Mouse (Mus musculus) ES-CJ7 (cell line): ENCODE measurements around the gene Rnpepl1.

Experiments
- DNase-seq: peaks from one replicate; pipeline ENCODE4 v3.0.0; 2011; ENCODE audit warnings: low read depth, low spot score

Rnpepl1 gene

DNA sequence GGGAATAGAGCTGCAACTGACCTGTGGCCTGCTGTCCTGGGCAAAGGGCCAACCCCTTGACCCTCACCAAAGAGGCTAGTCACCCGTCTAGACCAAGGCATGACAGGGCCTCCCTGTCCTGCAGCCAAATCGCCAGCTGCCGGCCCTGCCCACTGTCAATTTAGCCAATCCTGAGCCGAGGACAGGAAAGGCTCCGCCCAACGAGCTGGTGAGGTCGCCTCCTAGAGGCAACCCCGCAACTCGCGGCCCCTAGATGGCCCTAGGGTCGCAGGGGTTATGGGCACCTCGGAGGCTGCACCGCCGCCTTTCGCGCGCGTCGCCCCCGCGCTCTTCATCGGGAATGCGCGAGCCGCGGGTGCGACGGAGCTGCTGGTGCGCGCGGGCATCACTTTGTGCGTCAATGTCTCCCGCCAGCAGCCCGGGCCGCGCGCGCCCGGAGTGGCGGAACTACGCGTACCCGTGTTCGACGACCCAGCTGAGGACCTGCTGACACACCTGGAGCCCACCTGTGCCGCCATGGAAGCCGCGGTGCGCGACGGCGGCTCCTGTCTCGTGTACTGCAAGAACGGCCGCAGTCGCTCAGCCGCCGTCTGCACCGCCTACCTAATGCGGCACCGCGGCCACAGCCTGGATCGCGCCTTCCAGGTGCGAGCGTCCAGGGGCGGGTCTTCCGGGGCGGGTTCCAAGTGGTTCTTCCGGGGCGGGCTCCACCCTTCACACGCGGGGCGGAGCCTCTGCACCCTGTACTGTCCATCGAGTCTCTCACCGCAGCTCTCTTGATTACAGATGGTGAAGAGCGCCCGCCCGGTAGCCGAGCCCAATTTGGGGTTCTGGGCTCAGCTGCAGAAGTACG lies 3.6 kb upstream of the Rnpepl1 start, which contains the start of gene Dusp28:
Gene Dusp28, plus strand, starts transcription at position 203 of the 853 bp plus-strand sequence.
- DNase-seq, result peak; percentile 90

DNA sequence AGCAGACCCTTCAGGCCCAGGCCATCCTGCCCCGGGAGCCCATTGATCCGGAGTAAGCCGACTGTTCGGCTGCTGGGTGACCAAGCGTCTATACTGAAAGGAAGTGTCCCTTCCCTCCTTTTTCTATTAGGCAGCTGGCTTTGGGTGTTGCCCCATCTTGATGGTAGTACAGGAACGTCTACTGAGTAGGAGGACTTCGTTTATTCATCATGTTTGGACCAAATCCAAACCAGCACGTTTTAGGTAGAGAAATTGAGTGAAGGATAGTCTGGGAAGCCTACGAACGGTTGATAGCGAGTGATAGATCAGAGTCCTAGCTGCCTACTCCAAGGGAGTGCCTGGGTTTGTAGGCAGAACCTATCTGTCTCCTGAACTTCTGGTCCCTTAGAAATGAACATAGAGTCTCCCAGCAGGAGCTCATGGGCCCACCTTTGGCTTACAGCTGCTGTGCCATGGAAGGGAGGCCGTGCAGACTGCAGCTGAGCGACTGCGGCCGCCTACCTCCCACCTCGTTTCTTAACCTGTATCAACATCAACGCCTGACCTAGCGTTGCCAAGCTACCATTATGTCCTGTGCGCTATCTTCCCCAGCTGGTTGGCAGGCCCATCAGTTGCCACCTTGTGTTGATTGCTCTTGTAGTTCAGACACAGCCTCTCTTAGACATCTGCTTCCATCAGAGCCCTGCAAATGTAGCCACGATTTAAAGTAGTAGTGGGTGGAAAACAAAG lies 2.8 kb upstream of the Rnpepl1 start:
- DNase-seq, result no peak

DNA sequence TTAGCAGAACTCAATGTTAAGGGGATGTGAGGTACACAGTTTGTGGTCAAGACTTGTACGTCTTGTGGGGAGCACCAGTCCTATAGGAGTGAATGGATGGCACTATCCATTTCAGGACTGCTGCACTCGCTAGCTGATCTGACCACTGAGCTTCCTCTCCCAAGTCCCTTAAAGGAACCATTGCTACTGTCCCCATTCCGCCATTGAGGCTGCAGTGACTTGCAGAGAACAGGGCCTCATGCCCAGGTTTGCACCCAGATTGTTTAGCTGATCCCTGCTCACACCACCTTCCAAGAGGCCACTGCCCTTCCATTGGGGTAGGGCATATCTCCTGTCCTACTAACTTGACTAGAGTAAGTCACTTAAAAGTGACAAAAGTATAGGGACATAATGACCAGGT lies 1.9 kb upstream of the Rnpepl1 start:
- DNase-seq, result no peak

- peak; percentile 86 for DNase-seq
Measured at GRCm38 (mm10) chr1:92909068-92909467, 1.5 kb upstream of the Rnpepl1 start.

- DNase-seq, result peak; percentile 22
Measured at GRCm38 (mm10) chr1:92910925-92911720, 540 bp downstream of the Rnpepl1 start.

DNA sequence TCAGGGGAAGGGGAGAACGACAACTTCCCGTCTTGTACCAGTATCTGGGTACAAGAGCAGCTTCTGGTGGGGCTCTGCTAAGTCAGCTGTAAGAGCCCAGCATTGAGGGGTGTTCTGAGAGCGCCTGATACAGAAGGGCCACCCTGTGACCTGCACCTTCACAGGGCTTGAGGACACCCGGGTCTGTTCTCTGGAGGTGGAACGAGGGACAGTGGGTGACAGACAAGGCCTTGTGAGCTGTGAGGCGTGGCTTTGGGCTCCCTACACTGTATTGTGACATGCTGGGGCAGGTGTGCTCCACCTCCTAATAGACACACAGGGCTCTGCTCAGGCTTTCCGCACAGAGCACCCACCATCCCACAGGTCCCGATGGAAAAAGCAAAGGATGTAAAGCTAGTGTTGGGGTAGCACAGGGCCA lies 1.1 kb downstream of the Rnpepl1 start:
- DNase-seq, result no peak

DNA sequence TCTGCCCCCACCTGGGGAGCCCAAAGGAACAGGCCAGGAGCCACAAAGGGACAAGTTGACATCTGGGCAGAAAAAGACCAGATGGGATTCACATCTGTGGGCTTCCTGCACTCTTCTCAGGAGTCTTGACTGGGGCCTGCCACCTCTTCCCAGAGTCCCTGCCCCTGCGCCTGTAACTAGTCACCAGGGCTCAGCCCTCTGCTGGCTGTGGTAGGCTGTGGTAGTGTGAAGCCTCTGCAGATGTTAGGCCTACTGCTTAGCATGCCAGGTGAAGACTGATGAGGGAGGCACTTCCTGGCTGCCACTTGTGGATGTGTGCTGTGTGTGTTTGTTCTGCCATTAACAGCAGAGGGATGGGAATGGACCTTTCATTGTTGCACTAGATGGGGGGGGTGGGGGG lies 1.7 kb downstream of the Rnpepl1 start:
- DNase-seq, result peak; percentile 48

DNA sequence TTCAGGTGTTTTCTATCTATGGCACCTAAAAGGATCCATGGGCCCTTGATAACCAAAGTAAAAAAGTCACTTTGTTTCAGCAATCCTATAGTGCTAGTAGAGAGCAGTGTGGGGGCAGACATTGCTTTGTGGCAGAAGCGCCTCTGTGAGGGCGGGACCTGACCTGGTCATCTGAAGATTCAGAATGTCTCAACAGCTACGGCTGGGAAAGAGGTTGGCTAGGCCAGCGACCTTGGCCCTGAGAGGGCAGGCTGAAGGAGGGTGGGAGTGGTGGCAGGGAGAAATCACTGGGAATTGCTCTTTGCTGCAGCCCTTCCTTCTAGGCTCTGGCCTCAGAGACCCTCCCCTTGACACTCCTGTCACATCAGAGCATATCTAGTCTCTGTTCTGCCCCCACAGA lies 3.7 kb downstream of the Rnpepl1 start:
- DNase-seq, result no peak

DNA sequence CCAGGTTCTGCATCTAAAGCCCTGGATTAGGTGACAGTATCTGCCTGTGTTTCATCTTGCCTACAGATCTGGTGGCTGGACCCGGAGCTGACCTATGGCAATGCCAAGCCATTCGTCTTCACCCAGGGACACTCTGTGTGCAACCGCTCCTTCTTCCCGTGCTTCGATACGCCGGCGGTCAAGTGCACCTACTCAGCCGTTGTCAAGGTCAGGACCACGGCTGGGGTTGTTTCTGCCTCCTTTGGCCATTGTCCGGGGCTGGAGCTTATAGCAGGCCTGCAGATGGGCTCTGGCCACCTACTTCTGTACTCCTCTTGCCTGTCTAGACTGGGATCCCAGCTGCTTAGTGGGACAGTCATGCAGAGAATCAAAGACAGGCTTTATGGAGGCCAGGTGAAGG lies 4.4 kb downstream of the Rnpepl1 start:
- no peak for DNase-seq

DNA sequence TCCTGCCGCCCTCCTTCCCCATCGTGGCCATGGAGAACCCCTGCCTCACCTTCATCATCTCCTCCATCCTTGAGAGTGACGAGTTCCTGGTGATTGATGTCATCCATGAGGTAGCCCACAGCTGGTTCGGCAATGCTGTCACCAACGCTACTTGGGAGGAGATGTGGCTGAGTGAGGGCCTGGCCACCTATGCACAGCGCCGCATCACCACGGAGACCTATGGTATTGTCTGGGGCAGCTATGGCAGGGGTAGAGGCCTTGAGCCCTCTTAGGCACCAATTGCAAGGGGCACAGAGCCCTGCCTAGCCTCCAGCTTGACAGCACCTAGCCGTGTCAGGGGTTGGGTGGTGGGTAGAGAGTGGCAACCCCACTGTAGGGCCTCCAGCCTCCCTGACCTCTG lies 6.1 kb downstream of the Rnpepl1 start:
- no peak for DNase-seq

DNA sequence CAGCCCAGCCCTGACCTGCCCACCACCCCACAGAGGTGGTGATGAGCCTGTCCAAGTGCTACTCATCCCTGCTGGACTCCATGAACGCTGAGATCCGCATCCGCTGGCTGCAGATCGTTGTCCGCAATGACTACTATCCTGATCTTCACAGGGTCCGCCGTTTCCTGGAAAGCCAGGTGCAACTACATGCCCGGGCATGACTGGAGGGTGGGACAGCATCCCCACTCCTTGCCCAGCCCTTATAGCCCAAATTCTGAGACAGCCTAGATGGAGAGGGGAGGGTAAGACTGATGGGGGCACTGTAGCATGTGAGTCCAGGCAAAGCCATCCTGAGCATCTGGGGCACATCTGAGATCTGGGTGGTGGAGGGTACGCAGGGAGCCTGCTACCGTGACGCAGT lies 8.6 kb downstream of the Rnpepl1 start:
- DNase-seq, result peak; percentile 70

DNA sequence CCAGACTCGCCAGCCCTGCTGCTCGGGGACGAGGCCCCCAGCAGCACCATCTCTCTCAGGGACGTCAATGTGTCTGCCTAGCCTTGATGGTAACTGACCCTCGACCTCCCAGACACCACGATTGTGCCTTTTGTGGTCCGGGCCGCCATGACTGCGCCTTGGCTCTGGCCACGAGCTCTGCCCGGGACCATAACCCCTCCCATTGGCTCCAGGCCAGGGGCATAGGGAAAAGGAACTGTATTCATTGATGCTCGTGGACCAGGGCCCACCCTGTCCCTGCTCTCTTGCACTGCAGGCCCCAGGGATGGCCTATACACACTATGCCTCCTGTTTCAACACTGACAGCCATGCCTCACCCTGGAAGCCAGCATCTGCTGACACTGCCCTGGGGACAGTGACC lies 9.2 kb downstream of the Rnpepl1 start:
- no peak for DNase-seq

DNA sequence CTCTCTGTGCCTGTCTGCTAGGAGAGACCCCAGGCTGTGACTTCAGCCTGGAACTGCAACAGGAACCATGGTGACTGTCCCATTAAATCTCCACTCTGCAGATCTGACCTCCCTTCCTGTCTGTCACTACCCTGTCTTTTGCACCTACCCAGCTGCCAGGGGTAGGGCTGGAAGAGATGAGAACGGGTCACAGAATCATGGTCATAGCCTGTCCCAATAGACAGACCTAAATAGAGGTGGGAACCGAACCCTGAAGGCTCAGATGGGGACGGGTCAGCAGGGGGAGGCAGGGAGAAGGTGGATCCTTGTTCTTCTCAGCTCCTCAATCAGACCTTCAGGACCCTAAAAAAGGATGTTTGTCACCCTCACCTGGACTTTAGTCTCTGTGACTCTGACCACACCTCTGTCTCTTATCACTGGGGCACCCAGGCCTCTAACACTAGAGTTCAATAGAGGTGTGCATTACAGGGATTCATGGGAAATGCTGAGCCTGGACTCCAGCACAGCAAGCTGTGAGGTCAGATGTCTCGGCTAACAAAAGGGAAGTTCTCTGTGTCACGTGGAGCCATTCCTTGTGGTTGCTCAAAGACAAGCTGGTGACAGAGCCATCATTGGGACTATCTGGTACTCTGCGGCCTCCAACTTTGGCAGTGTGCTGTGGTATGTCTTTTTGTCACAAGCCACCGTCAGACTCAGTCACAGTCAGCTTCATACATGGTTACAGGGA lies 10.1 kb downstream of the Rnpepl1 start:
- DNase-seq, result no peak

GRCm38 (mm10) chr1:92921496-92921895 lies 10.9 kb downstream of the Rnpepl1 start:
- DNase-seq, result no peak

- no peak for DNase-seq
Measured at GRCm38 (mm10) chr1:92930171-92930706, 19.7 kb downstream of the Rnpepl1 start.

DNA sequence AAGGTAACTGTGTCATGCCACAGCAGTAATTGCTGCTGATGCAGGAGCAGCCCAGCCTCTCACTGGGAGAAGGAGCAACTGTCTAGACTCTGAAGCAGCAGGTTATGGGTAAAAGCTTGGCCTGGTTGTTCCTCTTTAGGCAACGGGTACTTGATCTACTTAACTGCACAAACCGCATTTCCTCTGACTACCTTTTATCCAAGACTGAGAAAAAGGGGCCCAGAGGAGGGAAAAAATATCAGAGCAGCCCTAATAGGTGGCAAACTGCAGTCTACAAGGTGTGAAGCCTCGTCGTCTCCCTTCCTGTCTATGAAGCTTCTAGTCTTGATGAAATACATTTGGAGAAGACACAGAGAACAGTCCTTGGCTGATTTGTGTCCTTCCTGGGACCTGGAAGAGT lies 23.0 kb downstream of the Rnpepl1 start:
- no peak for DNase-seq

DNA sequence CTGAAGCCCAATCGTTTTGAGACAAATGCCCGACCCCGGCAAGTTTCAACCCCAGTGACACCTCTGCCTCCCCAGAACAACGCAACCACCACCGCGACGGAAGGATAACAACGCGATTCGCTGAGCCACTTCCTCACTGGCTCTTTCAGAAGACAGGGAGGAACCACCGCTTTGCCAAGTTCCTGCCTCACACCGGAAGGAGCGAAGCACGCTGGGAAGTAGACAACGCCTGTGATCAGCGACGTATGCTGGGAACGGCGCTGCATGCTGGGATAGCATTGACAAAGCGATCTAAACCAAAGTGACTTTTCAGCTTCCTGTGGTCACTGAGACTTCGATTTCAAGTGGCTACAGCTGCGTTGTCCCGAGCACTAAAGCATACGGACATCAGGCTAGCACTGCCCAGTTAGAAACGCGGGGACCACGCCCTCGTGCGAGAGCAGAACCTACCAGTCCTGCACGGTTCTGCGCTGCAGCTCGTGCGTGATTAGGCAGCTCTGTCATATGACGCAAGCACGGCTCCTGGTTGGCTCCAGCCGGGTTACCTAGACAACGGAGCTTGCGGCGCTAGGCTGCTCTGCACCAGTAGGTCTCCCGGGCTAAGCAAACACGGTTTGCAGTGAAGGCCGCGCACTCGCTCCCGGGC lies 23.7 kb downstream of the Rnpepl1 start, which contains the start of gene Capn10:
Gene Capn10, plus strand, starts transcription at position 195 of the 646 bp plus-strand sequence.
- DNase-seq, result peak; percentile 99

- no peak for DNase-seq
Measured at GRCm38 (mm10) chr1:92935054-92935962, 24.7 kb downstream of the Rnpepl1 start.

DNA sequence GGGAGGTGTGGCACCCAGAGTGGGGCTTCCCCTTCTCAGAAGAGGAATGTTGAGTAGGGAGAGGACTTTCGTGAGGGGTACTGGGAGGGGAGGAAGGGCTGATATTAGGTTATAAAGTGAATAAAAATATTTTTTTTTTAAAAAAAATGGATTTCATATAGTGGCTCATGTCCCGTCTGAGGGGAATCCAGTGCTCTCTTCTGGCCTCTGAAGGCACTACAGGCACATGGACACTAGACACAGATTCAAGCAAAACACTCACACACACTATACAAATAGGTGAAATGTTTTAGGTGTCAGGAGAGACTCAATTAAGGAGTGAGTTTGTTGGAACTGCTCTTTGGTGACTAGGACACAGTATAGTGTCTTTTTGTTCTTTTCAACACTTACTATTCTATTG lies 25.4 kb downstream of the Rnpepl1 start:
- DNase-seq, result no peak
